Mouse (Mus musculus) right cerebral cortex, postnatal 10 days (tissue): Measurements from ENCODE around the gene Arhgap42.

ENCODE experiments used
- DNase-seq, 2 experiments: peaks; one replicate each; pipeline ENCODE4 v3.0.0; 2021; ENCODE audit warnings: low spot score in 2 of 2

The Arhgap42 gene

DNA sequence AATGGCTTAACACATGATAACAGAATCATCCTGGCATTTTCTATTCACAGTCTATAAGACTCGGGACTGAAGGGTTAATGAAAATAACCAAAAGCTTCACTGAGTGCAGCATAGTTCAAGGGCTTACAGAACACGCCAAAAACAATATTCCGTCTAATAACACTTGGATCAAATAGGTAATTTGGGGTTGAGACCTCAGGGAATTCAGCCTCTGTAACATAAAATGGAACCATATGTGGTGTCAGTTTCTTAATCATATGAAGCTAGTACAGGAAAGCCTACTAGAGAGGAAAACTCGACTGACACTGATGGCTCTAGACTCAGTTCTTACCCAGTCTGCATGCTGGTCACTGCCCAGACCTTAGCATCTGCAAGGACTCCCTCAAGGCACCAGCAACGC, 95.8 kb downstream of the Arhgap42 start:
- DNase-seq = no peak

DNA sequence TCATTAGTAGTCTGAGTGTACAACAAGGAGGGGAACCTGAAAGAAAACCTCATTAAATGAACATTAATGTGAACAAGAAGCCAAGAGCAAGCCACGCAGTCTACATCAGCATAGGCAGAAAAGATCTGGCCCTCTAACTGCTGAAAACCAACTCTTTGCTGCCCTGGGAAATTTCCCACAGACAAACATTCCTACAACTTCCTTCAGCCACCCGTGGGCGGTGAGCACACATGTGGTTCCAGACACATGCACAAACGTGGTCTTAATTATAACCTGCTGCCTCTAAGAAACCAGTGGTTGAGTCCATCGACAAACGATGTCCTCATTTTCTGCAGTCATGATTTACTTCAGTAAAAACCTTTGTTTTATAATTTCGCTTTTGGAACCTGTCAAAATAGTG, 96.3 kb downstream of the Arhgap42 start:
- DNase-seq = no peak

GRCm38 (mm10) chr9:9142144-9142543, 96.8 kb downstream of the Arhgap42 start:
- DNase-seq = no peak

DNA sequence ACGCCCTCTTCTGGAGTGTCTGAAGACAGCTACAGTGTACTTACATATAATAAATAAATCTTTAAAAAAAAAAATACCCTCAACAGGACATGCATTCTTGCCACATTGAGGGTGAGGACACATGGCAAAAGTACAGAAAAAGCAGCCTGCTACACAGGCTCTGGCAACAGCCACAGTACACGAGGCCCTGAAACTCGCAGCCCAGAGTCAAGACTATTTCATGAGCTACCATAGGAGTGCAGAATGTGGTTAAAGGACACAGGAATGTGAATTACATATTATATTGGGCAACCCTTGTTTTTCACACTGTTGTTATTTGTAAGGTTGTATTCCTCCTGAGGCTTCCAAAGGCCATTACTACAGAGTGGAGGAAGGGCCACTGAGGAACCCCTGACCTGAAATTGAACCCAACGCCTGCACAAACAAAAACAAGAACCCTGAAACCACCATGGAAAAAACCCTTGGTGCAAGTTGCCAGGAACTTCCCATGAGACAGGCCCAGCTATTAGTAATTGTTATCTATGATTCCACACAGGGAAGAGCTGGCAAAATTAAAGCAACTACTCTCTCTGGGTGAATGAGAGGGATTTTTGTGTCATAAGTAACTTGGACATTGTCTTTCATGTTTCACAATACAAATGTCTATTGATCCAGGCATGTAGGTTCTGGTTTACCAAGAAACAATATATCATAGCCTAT, 109.8 kb downstream of the Arhgap42 start:
- DNase-seq = no peak

- no peak for DNase-seq
Observed at GRCm38 (mm10) chr9:9127041-9127755, 111.7 kb downstream of the Arhgap42 start.

GRCm38 (mm10) chr9:9124156-9124555, 114.7 kb downstream of the Arhgap42 start:
- no peak for DNase-seq

GRCm38 (mm10) chr9:9114266-9114665, 124.6 kb downstream of the Arhgap42 start:
- DNase-seq = no peak

DNA sequence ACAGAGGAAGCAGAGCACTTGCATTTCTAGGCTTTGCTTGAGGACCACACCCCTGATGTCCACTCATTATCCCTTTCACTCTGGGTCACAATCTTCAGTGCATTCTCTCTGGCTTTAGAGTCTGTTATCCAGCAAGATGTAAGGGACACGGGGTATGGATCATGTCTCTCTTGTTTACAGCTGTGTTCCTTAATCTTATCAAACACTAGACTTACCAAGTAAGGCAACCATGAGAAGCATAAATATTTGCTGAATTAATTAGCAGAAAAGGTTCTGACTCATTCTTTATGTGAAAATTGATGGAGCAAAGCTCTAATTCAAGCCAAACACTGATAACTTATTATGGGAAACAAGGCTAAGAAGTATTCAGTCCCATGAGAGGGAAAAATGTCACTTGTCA, 125.1 kb downstream of the Arhgap42 start:
- no peak for DNase-seq

DNA sequence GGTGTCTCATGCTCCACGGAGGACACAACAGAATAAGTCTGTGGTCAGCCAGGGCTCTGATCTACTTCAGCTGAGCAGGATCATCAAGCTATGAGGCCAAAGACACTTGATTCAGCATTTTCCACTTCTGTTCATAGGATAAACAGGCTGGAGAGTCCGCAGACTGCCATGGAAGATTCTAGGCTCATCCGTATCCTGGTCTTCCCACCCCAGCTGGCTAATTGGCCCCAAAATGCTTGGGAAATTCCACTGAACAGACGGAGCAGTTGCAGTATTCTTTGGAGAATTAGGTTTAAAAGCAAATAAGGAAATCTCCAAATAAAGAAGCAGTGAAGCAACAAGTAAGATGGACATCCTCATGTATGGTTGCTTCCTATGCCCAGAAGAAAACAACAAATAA, 126.0 kb downstream of the Arhgap42 start:
- DNase-seq = no peak

DNA sequence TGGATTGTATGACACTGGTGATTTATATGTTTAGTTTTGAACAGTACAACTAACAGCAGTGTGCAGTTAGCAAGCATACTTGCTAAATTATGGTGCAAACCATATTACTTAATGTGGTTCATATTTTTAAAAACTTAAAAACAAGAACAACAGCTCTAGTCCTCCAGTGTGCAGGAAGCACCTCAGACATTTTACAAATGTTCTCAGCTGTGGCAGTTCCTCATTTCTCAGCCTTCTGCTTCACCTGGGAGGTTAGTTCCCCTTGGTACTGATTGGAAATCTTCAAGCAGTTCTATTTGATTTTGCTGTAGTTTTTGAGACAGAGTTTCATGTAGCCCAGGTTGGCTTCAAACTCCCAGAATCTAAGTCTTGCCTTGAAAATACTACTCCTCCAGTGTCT, 131.2 kb downstream of the Arhgap42 start:
- DNase-seq = no peak

DNA sequence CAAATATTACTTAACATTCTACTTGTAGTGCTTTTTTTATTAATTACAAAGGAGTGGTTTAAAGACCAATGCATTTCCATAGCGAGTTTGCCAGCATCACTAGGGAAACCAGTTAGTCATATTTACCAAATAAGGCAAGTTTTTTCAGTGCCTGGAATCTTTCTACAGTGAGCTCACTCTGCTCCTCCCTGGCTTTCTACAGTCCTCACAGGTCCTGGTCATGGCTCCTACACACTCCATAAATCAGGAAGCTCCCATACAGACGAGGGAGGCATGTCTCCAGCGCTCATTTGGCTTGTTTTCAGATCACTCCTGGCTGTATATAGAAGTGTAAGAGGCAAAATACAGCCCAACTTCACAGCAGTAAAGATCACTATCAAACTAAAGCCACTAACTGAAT, 134.1 kb downstream of the Arhgap42 start:
- peak in 1 of 2 experiments; percentile 27 for DNase-seq

DNA sequence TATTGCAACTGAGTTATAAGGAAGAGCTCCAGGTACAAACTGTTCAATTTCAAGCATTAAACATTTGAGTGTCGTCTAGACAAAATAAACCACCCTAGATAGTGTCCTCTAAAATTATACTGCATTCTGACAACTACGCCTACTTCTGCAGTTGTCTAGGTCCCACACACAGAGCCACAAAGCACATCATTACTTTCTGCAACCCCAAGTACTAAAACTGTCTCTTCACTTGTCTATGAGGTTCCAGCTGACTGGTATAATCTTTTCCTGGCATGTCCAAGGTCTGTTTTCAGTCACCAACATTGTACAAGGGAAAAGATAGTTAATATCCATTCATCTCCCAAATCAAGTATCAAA, 136.8 kb downstream of the Arhgap42 start:
- no peak for DNase-seq

- DNase-seq = no peak
Observed at GRCm38 (mm10) chr9:9101482-9102157, 137.3 kb downstream of the Arhgap42 start.

GRCm38 (mm10) chr9:9101055-9101454, 137.8 kb downstream of the Arhgap42 start:
- no peak for DNase-seq

DNA sequence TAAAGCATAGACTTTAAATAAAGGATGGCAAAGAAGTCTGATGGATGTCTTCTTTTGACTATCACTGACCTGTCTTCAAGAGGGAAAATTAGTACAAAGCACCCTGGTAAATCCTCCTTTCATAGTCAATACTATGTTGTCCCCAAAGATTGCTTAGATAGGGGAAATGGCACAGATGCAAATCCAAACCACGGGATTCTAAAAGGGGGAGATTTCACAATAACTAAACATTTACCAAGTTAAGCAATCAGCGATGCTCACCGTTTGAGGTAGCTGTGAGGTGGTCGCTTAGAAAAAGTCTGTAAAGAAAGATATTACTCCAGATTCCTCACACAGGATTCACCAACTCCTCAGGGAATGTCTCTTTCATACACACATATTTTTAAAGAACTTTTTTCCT, 141.1 kb downstream of the Arhgap42 start:
- no peak for DNase-seq

GRCm38 (mm10) chr9:9096761-9097160, 142.1 kb downstream of the Arhgap42 start:
- DNase-seq = no peak

DNA sequence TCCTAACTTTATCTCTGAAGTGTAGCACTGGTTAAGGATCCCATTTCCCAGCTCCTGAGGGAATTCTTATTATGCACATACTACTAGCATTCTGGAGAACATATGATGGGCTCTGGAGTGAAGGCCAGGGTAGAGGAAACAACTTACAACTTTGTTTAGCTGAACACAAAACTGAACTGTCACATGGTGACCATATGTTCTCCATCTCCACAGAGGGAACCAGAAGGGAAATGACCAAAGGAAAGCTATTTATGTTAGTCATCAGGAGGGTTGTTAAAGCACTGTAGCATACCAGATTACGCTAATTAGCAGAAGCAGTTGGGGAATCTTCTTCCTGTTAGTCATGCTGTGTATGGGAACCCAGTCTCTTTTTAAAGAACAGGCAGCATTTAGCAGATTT, 145.8 kb downstream of the Arhgap42 start:
- no peak for DNase-seq

GRCm38 (mm10) chr9:9083441-9083840, 155.5 kb downstream of the Arhgap42 start:
- no peak for DNase-seq

DNA sequence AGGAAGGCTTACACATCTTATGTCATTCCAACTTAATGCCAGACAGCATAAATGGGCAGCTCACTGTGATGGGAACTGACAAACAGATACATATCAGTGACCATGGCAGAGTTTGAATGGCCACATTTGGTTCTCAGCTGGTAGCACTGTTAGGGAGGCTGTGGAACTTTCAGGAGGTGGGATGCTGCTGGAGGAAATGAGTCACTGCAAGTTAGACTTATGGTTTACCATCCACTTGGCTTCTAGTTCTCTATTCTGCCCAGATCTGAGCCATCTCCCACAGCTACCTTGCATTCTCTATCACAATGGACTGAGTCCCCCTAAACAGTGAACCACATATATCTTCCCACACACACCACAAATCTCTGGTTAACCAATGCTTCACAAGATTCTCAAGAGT, 186.0 kb downstream of the Arhgap42 start:
- DNase-seq = peak in 1 of 2 experiments; percentile 12

- peak; percentile 40 to 56 for DNase-seq
Observed at GRCm38 (mm10) chr9:9051184-9051583, 187.7 kb downstream of the Arhgap42 start.

GRCm38 (mm10) chr9:9049202-9049601, 189.7 kb downstream of the Arhgap42 start:
- DNase-seq = no peak

GRCm38 (mm10) chr9:9041009-9041408, 197.9 kb downstream of the Arhgap42 start:
- peak; percentile 40 to 44 for DNase-seq
